Mouse (Mus musculus) neural tube, embryonic 10.5 days (tissue): Measurements from ENCODE around the gene Olfr545.

Experiments used
- DNase-seq: peaks from one replicate; pipeline ENCODE4 v3.0.0-alpha.2; 2017; ENCODE audit warnings: low spot score; ENCODE audit errors: extremely low spot score

The Olfr545 gene

GRCm38 (mm10) chr7:102479368-102480078 is 19.9 kb downstream of the Olfr545 start:
- no peak for DNase-seq

- no peak for DNase-seq
Observed at GRCm38 (mm10) chr7:102478926-102479325, 20.4 kb downstream of the Olfr545 start.

GRCm38 (mm10) chr7:102478425-102478824 is 20.9 kb downstream of the Olfr545 start:
- DNase-seq = no peak

GRCm38 (mm10) chr7:102477377-102477776 is 22.0 kb downstream of the Olfr545 start:
- no peak for DNase-seq

- DNase-seq = no peak
Observed at GRCm38 (mm10) chr7:102476601-102477000, 22.8 kb downstream of the Olfr545 start.

GRCm38 (mm10) chr7:102472675-102473074 is 26.7 kb downstream of the Olfr545 start:
- DNase-seq = no peak

GRCm38 (mm10) chr7:102467566-102467965 is 31.8 kb downstream of the Olfr545 start:
- no peak for DNase-seq

- no peak for DNase-seq
Observed at GRCm38 (mm10) chr7:102458618-102459380, 40.6 kb downstream of the Olfr545 start.

GRCm38 (mm10) chr7:102446438-102446837 is 52.9 kb downstream of the Olfr545 start:
- no peak for DNase-seq

- DNase-seq = no peak
Observed at GRCm38 (mm10) chr7:102444301-102444700, 55.1 kb downstream of the Olfr545 start.

- DNase-seq = no peak
Observed at GRCm38 (mm10) chr7:102442432-102442831, 56.9 kb downstream of the Olfr545 start.

- DNase-seq = peak; percentile 97
Observed at GRCm38 (mm10) chr7:102441657-102442391, 57.5 kb downstream of the Olfr545 start, which contains the start of gene Rrm1. TSS of gene Rrm1 (plus strand) at chr7:102441695.
